In the genomic region with DNA sequence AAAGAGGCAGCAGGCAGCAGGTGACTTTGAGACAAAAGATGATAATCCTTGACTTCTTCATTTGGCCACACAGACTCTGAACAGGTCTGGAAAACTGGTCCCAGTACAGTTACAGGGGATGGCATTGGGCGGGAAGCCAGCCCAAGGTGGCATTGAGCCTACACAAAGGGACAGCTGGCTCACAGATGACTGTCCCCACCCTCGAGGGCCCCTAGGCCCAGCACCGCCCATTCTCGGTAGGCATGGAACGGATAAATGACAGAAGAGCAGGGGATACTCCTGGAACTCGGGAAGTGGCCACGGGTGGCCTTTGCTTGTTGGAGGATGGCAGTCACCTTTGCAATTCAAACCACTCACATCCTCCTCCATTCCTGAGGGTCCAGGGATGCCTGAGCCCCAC, we compare ENCODE assay signal across 8 mouse cellular contexts. TPM values are rescaled to one million over a fixed set of nuclear protein-coding genes. Genes with fewer than 3 reads are reported as not detected.
DNase-seq lines count a peak whose midpoint lies in the region; ATAC-seq and TF ChIP-seq lines count a peak whose summit lies in the region.

No protein-coding gene starts in this region.

- peak overlapping the region; percentile 98 for H3K9ac ChIP-seq in embryonic facial prominence, embryonic 13.5 days
- peak overlapping the region; percentile 88 for H3K9ac ChIP-seq in intestine, embryonic 15.5 days

- TF ChIP-seq CTCF in layer of hippocampus, adult 2 months (conservative IDR thresholded peaks at IDR 0.05), result no peak
- no peak for TF ChIP-seq CTCF in olfactory bulb, adult 2 months (IDR thresholded peaks at IDR 0.05; ENCODE audit: insufficient read depth, low read depth, low read length)

- no peaks in the 10 kb centered on the region for H3K9me3 ChIP-seq in embryonic facial prominence, embryonic 13.5 days
- no peaks in the 10 kb centered on the region for H3K9me3 ChIP-seq in intestine, embryonic 15.5 days

- peaks cover 41% of the 10 kb centered on the region for H3K4me1 ChIP-seq in embryonic facial prominence, embryonic 13.5 days
- peaks cover 37% of the 10 kb centered on the region for H3K4me1 ChIP-seq in intestine, embryonic 15.5 days (replicated peaks)
- peaks cover 44% of the 10 kb centered on the region for H3K4me1 ChIP-seq in olfactory bulb, adult 2 months (ENCODE audit: control insufficient read depth, insufficient read depth, low read length)

- no peak for ATAC-seq in embryonic facial prominence, embryonic 13.5 days (ENCODE audit: insufficient number of reproducible peaks, insufficient read depth, low FRiP score, low TSS enrichment, low read depth)
- no peak for ATAC-seq in intestine, embryonic 15.5 days
- ATAC-seq in megakaryocyte-erythroid progenitor cell, adult 5-6 weeks (replicated peaks; ENCODE audit: low FRiP score, low TSS enrichment, poor library complexity, severe bottlenecking), result no peak
- no peak for ATAC-seq in monocyte, adult 5-6 weeks (replicated peaks; ENCODE audit: insufficient number of reproducible peaks, low FRiP score, low TSS enrichment, poor library complexity, severe bottlenecking)

- H3K27ac ChIP-seq in layer of hippocampus, adult 2 months, result peak overlapping the region; percentile 75; the same call in 1 of the 2 replicates
- peak overlapping the region; percentile 92 for H3K27ac ChIP-seq in embryonic facial prominence, embryonic 13.5 days
- no peak overlapping the region; the same call in 1 of the 2 replicates for H3K27ac ChIP-seq in intestine, embryonic 15.5 days
- no peak overlapping the region for H3K27ac ChIP-seq in olfactory bulb, adult 2 months (ENCODE audit: insufficient read depth, low read depth, low read length)

- H3K4me3 ChIP-seq in layer of hippocampus, adult 2 months, result peak overlapping the region; percentile 79
- H3K4me3 ChIP-seq in embryonic facial prominence, embryonic 13.5 days, result peak overlapping the region; percentile 91
- H3K4me3 ChIP-seq in intestine, embryonic 15.5 days (replicated peaks), result peak overlapping the region; percentile 89
- peak overlapping the region; percentile 95 for H3K4me3 ChIP-seq in olfactory bulb, adult 2 months (ENCODE audit: insufficient read depth, low read depth, low read length)

- WGBS in embryonic facial prominence, embryonic 13.5 days, result 6% methylated on average over 7 of the region's 7 CpGs
- 21% methylated on average over 7 of the region's 7 CpGs for WGBS in intestine, embryonic 15.5 days
- WGBS in olfactory bulb, adult 2 months, result 24% methylated on average over 7 of the region's 7 CpGs

- no peaks in the 10 kb centered on the region for H3K27me3 ChIP-seq in embryonic facial prominence, embryonic 13.5 days
- H3K27me3 ChIP-seq in intestine, embryonic 15.5 days (replicated peaks), result no peaks in the 10 kb centered on the region

- peaks cover 55% of the 10 kb centered on the region for H3K36me3 ChIP-seq in embryonic facial prominence, embryonic 13.5 days
- peaks cover 22% of the 10 kb centered on the region for H3K36me3 ChIP-seq in intestine, embryonic 15.5 days

- peak overlapping the region; percentile 92 for H3K4me2 ChIP-seq in embryonic facial prominence, embryonic 13.5 days
- H3K4me2 ChIP-seq in intestine, embryonic 15.5 days (replicated peaks), result peak overlapping the region; percentile 85

- DNase-seq in layer of hippocampus, adult 2 months (ENCODE audit: low spot score in 2 of 2), result no peak
- DNase-seq in layer of hippocampus, postnatal 36 days, result no peak
- no peak for DNase-seq in layer of hippocampus, adult 11-12 months (ENCODE audit: low spot score)

- TF ChIP-seq POLR2A in olfactory bulb, adult 2 months (IDR thresholded peaks at IDR 0.05; ENCODE audit: insufficient read depth, low read depth, low read length), result no peak

RNA-seq across cellular contexts. Expression of a gene that starts 2.1 kb away (rescaled TPM):
- 10 to 100 TPM; 15.5 to 17.1 TPM for total RNA-seq in layer of hippocampus, adult 2 months (2021)
- total RNA-seq in layer of hippocampus, postnatal 36 days (2021), result 10 to 100 TPM; 18.2 to 18.4 TPM
- polyA plus RNA-seq in embryonic facial prominence, embryonic 13.5 days (2015; fragmentation: Nextera tagmentation; extraction: Ambion mirVana), result 8.9 and 10.4 TPM in 2 replicates
- polyA plus RNA-seq in intestine, embryonic 15.5 days (2015; fragmentation: Nextera tagmentation; extraction: Ambion mirVana), result 5.5 and 6.9 TPM in 2 replicates
- not detected in 2 replicates for polyA plus RNA-seq in olfactory bulb, adult 2 months (2012; ENCODE audit: insufficient read depth, insufficient read length, low replicate concordance, missing spikeins)
- total RNA-seq in megakaryocyte-erythroid progenitor cell, adult 5-6 weeks (2014; fragmentation: Nextera tagmentation), result 8.0 and 9.1 TPM in 2 replicates
- 13.0 and 14.7 TPM in 2 replicates for total RNA-seq in megakaryocyte-erythroid progenitor cell, adult 5-6 weeks (2017)
- total RNA-seq in monocyte, adult 5-6 weeks (2017), result 4.1 to 5.3 TPM (median 5.2 TPM) in 3 replicates

RNA-seq across cellular contexts. Expression of a gene that starts 14.0 kb away (rescaled TPM):
- total RNA-seq in layer of hippocampus, adult 2 months (2021), result 100 to 1,000 TPM; 147 to 149 TPM
- total RNA-seq in layer of hippocampus, postnatal 36 days (2021), result 100 to 1,000 TPM; 148 to 156 TPM
- 263 and 297 TPM in 2 replicates for polyA plus RNA-seq in embryonic facial prominence, embryonic 13.5 days (2015; fragmentation: Nextera tagmentation; extraction: Ambion mirVana)
- 180 and 201 TPM in 2 replicates for polyA plus RNA-seq in intestine, embryonic 15.5 days (2015; fragmentation: Nextera tagmentation; extraction: Ambion mirVana)
- not detected in 2 replicates for polyA plus RNA-seq in olfactory bulb, adult 2 months (2012; ENCODE audit: insufficient read depth, insufficient read length, low replicate concordance, missing spikeins)
- total RNA-seq in megakaryocyte-erythroid progenitor cell, adult 5-6 weeks (2014; fragmentation: Nextera tagmentation), result 105 and 113 TPM in 2 replicates
- 80.0 and 93.8 TPM in 2 replicates for total RNA-seq in megakaryocyte-erythroid progenitor cell, adult 5-6 weeks (2017)
- 11.4 to 34.6 TPM (median 18.6 TPM) in 3 replicates for total RNA-seq in monocyte, adult 5-6 weeks (2017)

RNA-seq across cellular contexts. Expression of a gene that starts 21.3 kb away (rescaled TPM):
- total RNA-seq in layer of hippocampus, adult 2 months (2021), result 100 to 1,000 TPM; 404 to 413 TPM
- 100 to 1,000 TPM; 443 to 467 TPM for total RNA-seq in layer of hippocampus, postnatal 36 days (2021)
- 447 and 479 TPM in 2 replicates for polyA plus RNA-seq in embryonic facial prominence, embryonic 13.5 days (2015; fragmentation: Nextera tagmentation; extraction: Ambion mirVana)
- 890 and 1,161 TPM in 2 replicates for polyA plus RNA-seq in intestine, embryonic 15.5 days (2015; fragmentation: Nextera tagmentation; extraction: Ambion mirVana)
- not detected in 2 replicates for polyA plus RNA-seq in olfactory bulb, adult 2 months (2012; ENCODE audit: insufficient read depth, insufficient read length, low replicate concordance, missing spikeins)
- 485 and 702 TPM in 2 replicates for total RNA-seq in megakaryocyte-erythroid progenitor cell, adult 5-6 weeks (2014; fragmentation: Nextera tagmentation)
- total RNA-seq in megakaryocyte-erythroid progenitor cell, adult 5-6 weeks (2017), result 241 and 254 TPM in 2 replicates
- total RNA-seq in monocyte, adult 5-6 weeks (2017), result 56.9 to 82.5 TPM (median 76.8 TPM) in 3 replicates

RNA-seq across cellular contexts. Expression of a gene that starts 29.1 kb away (rescaled TPM):
- 10 to 100 TPM; 33.4 to 36.6 TPM for total RNA-seq in layer of hippocampus, adult 2 months (2021)
- 10 to 100 TPM; 23.2 to 23.4 TPM for total RNA-seq in layer of hippocampus, postnatal 36 days (2021)
- 1.8 and 2.6 TPM in 2 replicates for polyA plus RNA-seq in embryonic facial prominence, embryonic 13.5 days (2015; fragmentation: Nextera tagmentation; extraction: Ambion mirVana)
- polyA plus RNA-seq in intestine, embryonic 15.5 days (2015; fragmentation: Nextera tagmentation; extraction: Ambion mirVana), result 0.32 and 0.63 TPM in 2 replicates
- not detected in 2 replicates for polyA plus RNA-seq in olfactory bulb, adult 2 months (2012; ENCODE audit: insufficient read depth, insufficient read length, low replicate concordance, missing spikeins)
- total RNA-seq in megakaryocyte-erythroid progenitor cell, adult 5-6 weeks (2014; fragmentation: Nextera tagmentation), result 0.79 TPM in 1 of 2 replicates, not detected in the other
- not detected in 2 replicates for total RNA-seq in megakaryocyte-erythroid progenitor cell, adult 5-6 weeks (2017)
- not detected in 3 replicates for total RNA-seq in monocyte, adult 5-6 weeks (2017)

RNA-seq across cellular contexts. Expression of a gene that starts 37.1 kb away (rescaled TPM):
- 1 to 10 TPM; 4.7 to 7.2 TPM for total RNA-seq in layer of hippocampus, adult 2 months (2021)
- total RNA-seq in layer of hippocampus, postnatal 36 days (2021), result 1 to 10 TPM; 4.9 to 5.2 TPM
- 3.2 and 4.3 TPM in 2 replicates for polyA plus RNA-seq in embryonic facial prominence, embryonic 13.5 days (2015; fragmentation: Nextera tagmentation; extraction: Ambion mirVana)
- polyA plus RNA-seq in intestine, embryonic 15.5 days (2015; fragmentation: Nextera tagmentation; extraction: Ambion mirVana), result 19.3 and 20.4 TPM in 2 replicates
- polyA plus RNA-seq in olfactory bulb, adult 2 months (2012; ENCODE audit: insufficient read depth, insufficient read length, low replicate concordance, missing spikeins), result not detected in 2 replicates
- total RNA-seq in megakaryocyte-erythroid progenitor cell, adult 5-6 weeks (2014; fragmentation: Nextera tagmentation), result 1.5 and 3.3 TPM in 2 replicates
- total RNA-seq in megakaryocyte-erythroid progenitor cell, adult 5-6 weeks (2017), result 0.30 and 2.3 TPM in 2 replicates
- total RNA-seq in monocyte, adult 5-6 weeks (2017), result 0.10 to 0.43 TPM in 2 of 3 replicates, not detected in the other

Comparison
In these comparisons a context has a peak if more than half of its experiments do, and no peak if none do; other contexts are left out.
1. H3K27ac ChIP-seq: peak in layer of hippocampus, adult 2 months (single experiment) and embryonic facial prominence, embryonic 13.5 days (single experiment); none in intestine, embryonic 15.5 days (single experiment) and olfactory bulb, adult 2 months (single experiment).
2. Peak in every context shown above with its lines, with median percentiles within 50 percentile points of each other: H3K4me3 ChIP-seq.